Mouse (Mus musculus): ENCODE results near the gene Furin.
"Not testable (repeated sequence)": the region's sequence is repeated elsewhere in the genome, so short reads cannot be mapped to it uniquely, and the experiment has no call there.

Furin gene

DNA sequence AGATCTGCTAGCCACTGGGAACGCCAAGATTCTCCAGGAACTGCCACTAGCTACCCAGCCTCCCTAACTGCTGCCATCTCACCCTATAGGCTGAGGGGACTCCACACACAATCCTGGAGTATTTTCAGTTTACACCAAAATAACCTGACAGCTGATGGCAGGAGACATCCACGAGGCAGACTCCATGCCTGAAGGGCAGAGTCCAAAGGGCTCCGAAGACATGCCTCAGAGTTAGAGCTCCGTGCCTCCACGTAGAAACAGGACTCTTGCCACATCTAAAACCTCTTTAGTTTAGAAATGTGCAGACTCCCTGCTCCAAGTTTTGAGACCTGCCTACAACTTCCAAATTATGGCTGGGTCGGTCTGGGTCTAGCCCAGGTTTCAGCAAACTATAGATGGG, 4.7 kb downstream of the Furin start:
- no peak for DNase-seq

DNA sequence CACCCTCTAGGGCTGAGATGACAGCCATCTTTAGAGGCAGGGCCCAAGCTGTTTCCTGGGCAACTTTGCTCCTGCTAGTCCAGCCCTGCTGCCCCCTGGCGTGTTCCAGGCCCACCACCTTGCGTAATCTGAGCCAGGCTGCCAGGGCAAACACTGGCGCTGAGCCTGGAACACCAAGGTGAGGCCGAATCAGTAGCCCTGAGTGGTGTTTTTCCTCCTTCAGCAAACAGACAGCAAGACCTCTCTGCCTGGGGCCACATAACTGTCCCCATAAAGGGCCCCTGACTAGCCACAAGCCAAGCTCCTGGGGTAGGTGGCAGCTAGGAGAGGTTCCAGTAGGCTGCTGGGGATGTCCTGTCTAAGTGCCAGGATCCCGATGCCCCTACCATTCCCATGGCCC, 5.1 kb downstream of the Furin start:
- DNase-seq: no peak

DNA sequence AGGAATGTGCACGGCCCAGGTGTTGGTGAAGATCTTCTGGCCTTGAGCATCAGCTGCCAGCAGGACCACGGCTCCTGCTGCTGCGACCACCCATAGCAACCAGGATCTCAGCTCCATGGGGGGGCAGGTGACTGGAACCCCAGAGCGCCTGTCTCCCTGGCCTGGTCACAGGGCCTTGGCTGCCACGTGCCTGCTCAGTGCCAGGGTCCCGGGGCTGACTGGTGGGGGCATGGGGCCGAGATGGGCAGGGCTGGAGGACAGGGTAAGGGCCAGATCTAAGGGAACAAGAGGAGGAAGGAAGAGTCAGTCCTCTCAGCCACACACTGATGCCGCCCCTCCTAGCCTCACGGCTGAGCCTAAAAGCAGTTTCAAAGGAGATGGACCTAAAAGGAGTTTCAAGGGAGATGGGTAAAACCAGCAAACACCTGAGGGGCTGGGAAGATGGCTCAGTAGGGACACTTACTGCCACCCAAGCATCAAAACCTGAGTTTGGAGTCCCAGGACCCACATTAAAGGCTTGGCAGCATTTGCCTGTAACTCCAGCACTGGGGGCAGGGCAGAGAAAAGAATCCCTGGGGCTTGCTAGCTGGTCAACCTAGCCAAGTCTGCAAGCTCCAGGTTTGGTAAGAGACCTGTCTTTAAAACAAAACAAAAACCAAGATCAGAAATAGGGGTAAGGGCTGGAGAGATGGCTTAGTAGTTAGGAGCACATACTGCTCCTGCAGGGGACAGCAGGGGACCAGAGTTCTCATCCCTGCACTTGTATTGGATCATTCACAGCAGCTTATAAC, 6.4 kb downstream of the Furin start:
- no peak for DNase-seq

- no peak for DNase-seq
These were observed 7.2 kb downstream of the Furin start for GRCm38 (mm10) chr7:80397986-80398385.

GRCm38 (mm10) chr7:80396427-80396826, 8.8 kb downstream of the Furin start:
- DNase-seq: not testable (repeated sequence)

DNA sequence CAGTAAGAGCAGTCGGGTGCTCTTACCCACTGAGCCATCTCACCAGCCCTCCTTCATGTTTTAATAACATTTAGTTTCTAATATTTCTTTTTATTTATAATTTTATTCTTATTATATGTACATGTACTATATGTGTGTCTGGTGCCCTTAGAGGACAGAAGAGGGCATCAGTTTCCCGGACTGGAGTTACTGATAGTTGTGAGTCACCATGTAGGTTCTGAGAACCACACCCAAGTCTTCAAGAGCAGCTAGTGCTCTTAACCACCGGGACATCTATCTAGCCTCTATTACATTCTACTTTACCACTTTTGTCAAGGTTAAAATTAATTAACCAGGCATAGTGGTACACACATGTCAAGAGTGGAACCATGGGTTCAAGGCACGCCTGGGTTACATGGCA, 10.6 kb downstream of the Furin start:
- DNase-seq: no peak

GRCm38 (mm10) chr7:80392119-80392518, 13.1 kb downstream of the Furin start:
- no peak for DNase-seq

DNA sequence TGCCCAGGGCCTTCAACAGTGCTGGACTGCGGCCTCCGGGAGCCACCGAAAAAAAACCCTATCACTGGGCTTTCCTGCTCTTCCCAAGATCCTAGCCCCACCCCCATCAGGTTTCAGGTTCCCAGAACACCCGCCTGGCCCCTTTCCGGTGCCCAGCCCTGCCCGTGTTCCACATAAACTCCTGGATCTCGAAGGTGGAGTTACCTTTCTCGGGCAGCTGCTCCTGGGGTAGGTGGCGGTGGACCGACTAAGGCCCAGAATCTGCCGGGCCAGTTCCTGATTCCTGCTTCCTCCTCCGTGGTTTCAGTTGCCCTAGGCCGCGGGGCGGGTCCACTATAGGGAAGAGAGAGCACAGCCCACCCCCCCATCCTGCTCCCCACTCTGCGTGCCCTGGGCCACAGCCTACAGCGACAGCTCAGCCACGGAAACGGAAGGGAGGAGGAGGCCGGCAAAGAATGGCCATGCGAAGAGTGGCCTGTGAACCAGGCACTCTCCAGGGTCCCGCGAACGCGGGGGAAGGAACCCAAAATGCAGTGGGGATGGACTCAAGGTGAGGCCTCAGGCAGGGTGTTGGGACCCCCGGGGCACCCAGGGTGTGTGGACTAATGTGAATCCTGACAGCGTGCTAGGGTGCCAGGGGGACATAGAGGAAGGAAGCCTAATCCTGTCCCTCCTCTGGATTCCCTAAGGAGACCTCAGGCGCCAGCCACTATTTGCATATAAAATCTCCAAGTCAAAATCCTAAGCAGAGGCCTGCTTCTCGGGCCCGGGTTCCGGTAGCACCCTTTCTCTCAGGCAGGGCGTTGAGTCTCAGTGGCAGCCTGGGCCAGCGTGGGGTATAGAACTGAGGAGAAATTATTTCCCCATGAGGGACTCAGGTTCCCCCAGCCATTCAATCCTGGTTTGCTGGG, 17.3 kb downstream of the Furin start, which contains the start of gene Fes:
TSS of gene Fes (minus strand) at position 314 of the 911 bp plus-strand sequence.
- DNase-seq: no peak

DNA sequence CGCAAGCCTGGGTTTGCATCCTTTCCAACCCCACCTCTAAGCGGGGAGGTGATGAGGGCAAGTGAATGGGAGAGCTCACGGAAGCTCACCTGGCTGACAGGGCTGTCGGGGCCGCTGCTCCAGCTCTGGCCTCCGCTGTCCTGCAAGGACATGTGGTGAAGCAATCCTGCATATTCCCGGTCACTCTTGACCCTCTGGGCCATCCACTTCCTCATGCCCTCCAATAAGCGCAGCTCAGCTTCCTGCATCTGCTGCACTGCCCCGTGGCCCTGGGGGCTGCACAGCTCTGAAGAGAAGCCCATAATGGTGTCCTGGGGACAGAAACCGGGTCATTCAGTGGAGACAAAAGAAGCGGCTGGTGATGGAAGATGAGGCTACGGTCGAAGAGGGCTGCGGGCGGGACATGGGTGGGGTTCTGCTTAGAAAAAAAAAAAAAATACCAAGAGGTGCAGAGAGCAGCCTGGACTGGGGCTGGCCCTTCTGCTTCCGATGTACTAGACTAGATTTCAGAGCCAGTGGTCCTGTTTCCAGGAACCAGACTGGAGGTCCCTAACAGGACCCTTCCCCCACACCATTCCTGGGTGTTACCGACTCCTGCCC, 18.1 kb downstream of the Furin start:
- no peak for DNase-seq

DNA sequence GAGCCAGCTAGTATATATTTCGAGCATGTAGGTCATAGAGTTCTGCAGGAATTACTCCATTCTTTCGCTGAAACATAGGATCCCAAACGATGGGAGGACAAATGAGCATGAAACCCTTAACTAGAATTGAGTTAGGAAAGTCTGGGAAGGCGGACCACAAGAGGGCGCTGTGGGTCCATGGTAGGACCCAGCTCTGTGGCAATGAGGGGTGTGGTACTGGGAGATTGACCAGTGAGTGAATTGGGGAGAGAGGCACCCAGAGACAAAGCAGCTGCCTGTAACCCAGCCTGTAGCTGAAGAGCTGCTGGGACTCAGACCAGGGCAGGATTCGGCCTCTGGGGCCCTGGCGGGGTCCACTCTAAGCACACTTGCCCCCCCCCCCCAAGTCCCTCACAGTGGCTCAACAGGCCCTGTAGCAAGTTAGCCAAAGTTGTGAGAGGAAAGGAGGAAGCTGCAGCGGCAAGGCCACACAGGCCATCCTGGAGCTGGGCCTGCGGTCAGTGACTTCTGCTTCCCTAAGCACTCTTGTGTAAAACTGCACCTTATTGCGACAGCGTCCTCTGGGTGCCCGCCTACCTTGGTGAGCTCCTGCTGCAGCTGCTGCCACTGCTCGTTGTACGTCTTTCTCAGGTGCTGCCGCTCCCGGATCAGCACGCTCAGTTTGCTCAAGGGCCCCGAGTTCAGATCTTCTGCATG, 18.9 kb downstream of the Furin start:
- DNase-seq: peak; percentile 97

GRCm38 (mm10) chr7:80382919-80383318, 22.3 kb downstream of the Furin start:
- DNase-seq: no peak

GRCm38 (mm10) chr7:80379531-80379930, 25.7 kb downstream of the Furin start:
- no peak for DNase-seq

GRCm38 (mm10) chr7:80377471-80377870, 27.8 kb downstream of the Furin start:
- peak; percentile 60 for DNase-seq

- no peak for DNase-seq
These were observed 29.0 kb downstream of the Furin start for GRCm38 (mm10) chr7:80376192-80376591.

GRCm38 (mm10) chr7:80375376-80376039, 29.7 kb downstream of the Furin start:
- no peak for DNase-seq

GRCm38 (mm10) chr7:80374733-80375132, 30.5 kb downstream of the Furin start:
- DNase-seq: no peak

DNA sequence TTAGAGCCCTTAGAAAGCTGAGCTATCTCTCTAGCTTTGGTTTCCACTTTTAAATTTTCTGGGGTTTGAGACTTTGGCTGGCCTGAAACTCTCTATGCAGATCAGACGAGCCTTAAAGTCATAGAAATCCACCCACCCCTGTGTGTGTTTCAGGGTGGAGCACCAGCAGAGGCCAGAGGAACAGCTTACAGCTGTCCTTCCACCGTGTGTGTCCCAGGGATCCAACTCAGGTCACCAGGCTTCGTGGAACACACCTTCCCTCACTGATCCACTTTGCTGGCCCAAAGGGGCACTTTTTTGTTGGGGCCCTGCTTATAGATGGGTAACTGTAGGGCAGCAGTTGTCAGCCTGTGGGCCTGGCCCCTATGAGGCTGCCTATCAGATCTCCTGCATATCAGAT, 31.0 kb downstream of the Furin start:
- DNase-seq: no peak

- no peak for DNase-seq
These were observed 31.4 kb downstream of the Furin start for GRCm38 (mm10) chr7:80373850-80374249.

- no peak for DNase-seq
These were observed 31.9 kb downstream of the Furin start for GRCm38 (mm10) chr7:80373352-80373751.

- no peak for DNase-seq
These were observed 32.6 kb downstream of the Furin start for GRCm38 (mm10) chr7:80372667-80373066.

GRCm38 (mm10) chr7:80372166-80372565, 33.1 kb downstream of the Furin start:
- DNase-seq: no peak

GRCm38 (mm10) chr7:80371041-80371751, 34.0 kb downstream of the Furin start, which contains the start of gene Man2a2:
Gene Man2a2, minus strand, starts transcription at chr7:80371375.
- peak; percentile 82 for DNase-seq
